Mouse (Mus musculus) small intestine, adult 2 months (tissue): ENCODE measurements around the gene Ginm1.

Source experiments
- CTCF ChIP-seq: fragments of 200-500 bp; IDR thresholded peaks from 2 replicates; pipeline ENCODE4 v1.5.1; 2012; ENCODE audit warnings: low read depth, mild to moderate bottlenecking, control low read depth, inconsistent platforms, low read length, moderate library complexity, mixed read lengths; ENCODE audit not compliant: insufficient replicate concordance, insufficient read length; ENCODE audit errors: extremely low read depth
- POLR2A ChIP-seq: fragments of 200-500 bp; IDR thresholded peaks from 2 replicates; pipeline ENCODE4 v1.6.1; 2012; ENCODE audit warnings: low read depth, mild to moderate bottlenecking, control low read depth, inconsistent platforms, low read length, moderate library complexity

DNA sequence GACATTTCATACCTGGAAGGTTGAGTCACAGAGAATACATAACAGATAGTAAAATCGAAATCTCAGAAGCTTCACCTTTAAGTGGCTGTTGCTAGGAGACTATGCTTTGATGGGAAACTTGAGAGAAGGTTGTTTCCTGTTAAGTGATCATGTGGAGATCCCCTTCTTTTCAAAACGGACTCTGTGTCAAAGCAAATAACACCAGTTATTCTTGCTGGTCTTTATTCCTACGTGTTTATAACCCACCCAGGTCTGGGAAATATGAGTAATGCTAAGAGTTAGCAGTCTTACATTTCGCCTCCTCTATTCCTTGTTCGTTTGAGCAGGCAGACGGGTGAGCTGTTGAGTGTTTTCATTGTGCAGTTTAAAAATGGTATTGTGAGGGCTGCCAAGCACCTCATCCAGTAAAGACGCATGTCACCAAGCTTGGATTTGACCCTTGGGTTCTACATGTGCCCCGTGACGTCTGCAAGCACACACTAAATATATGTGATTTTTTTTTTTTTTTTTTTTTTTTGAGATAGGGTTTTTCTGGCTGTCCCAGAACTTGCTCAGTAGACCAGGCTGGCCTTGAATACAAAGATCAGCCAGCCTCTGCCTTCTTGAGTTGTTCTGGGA, 32.1 kb upstream of the Ginm1 start:
- no peak for TF ChIP-seq CTCF
- TF ChIP-seq POLR2A = no peak
